24 mouse cellular contexts compared by ENCODE assay signal in genomic region chr10:21391286-21391685, GRCm38 (mm10). TPM values are rescaled to one million over a fixed set of nuclear protein-coding genes. Genes with fewer than 3 reads are reported as not detected.
A peak's percentile ranks its signal among the peaks of the same experiment; 100 is the strongest.
DNase-seq lines count a peak whose midpoint lies in the region; ATAC-seq and TF ChIP-seq lines count a peak whose summit lies in the region.
"Had no signal": no experiment of that assay in that cellular context is flagged by ENCODE, and none has a peak within 500 bp of the region (broad histone marks: within the 10 kb centered on the region; RNA-seq: fewer than 3 reads in every experiment).

No protein-coding gene starts in this region.

- no peaks in the 10 kb centered on the region for H3K9me3 ChIP-seq in hindbrain, postnatal 0 days (ENCODE audit: low read length)
- no peaks in the 10 kb centered on the region for H3K9me3 ChIP-seq in hindbrain, embryonic 11.5 days (ENCODE audit: control insufficient read depth, low read length)
- H3K9me3 ChIP-seq: embryonic facial prominence, embryonic 13.5 days; embryonic facial prominence, embryonic 15.5 days; forebrain, embryonic 10.5 days; forebrain, embryonic 12.5 days had no signal

- no peak overlapping the region for H3K27ac ChIP-seq in cerebellum, adult 2 months (ENCODE audit: insufficient read depth, low read length)
- no peak overlapping the region for H3K27ac ChIP-seq in hindbrain, postnatal 0 days
- no peak overlapping the region for H3K27ac ChIP-seq in hindbrain, embryonic 11.5 days (ENCODE audit: low read depth, low read length)
- H3K27ac ChIP-seq: embryonic facial prominence, embryonic 13.5 days; embryonic facial prominence, embryonic 15.5 days; forebrain, embryonic 10.5 days; forebrain, embryonic 12.5 days had no signal

- no peaks in the 10 kb centered on the region for H3K4me1 ChIP-seq in cerebellum, adult 2 months (ENCODE audit: control insufficient read depth, insufficient read depth, low read length)
- no peaks in the 10 kb centered on the region for H3K4me1 ChIP-seq in hindbrain, postnatal 0 days (ENCODE audit: insufficient read depth, low read length)
- no peaks in the 10 kb centered on the region for H3K4me1 ChIP-seq in hindbrain, embryonic 11.5 days (replicated peaks; ENCODE audit: control insufficient read depth, insufficient read depth, low read length)
- H3K4me1 ChIP-seq: embryonic facial prominence, embryonic 13.5 days; embryonic facial prominence, embryonic 15.5 days; forebrain, embryonic 10.5 days; forebrain, embryonic 12.5 days had no signal

- no peak for TF ChIP-seq CTCF in cerebellum, adult 2 months (IDR thresholded peaks at IDR 0.05; ENCODE audit: borderline replicate concordance, insufficient read depth, low read depth, low read length)
- no peak for TF ChIP-seq CTCF in hindbrain, postnatal 0 days (IDR thresholded peaks at IDR 0.05; ENCODE audit: low read depth)

- H3K9ac ChIP-seq in hindbrain, postnatal 0 days (replicated peaks; ENCODE audit: low read length) = no peak overlapping the region
- no peak overlapping the region for H3K9ac ChIP-seq in hindbrain, embryonic 11.5 days (ENCODE audit: low read depth, low read length)
- H3K9ac ChIP-seq: embryonic facial prominence, embryonic 13.5 days; embryonic facial prominence, embryonic 15.5 days; forebrain, embryonic 12.5 days had no signal

- peak; percentile 38 to 59 for DNase-seq in cerebellum, postnatal 14 days
- no peak for DNase-seq in cerebellum, adult 2 months
- DNase-seq in hindbrain, postnatal 0 days (ENCODE audit: low spot score) = peak; percentile 19
- no peak for DNase-seq in hindbrain, embryonic 11.5 days (ENCODE audit: low spot score)
- peak; percentile 58 for DNase-seq in left cerebral cortex, postnatal 4 days
- no peak for DNase-seq in left cerebral cortex, adult 11 months (ENCODE audit: low spot score)
- DNase-seq: adrenal gland, adult 2 months; adrenal gland, postnatal 10 days; adrenal gland, postnatal 25 days; cerebellum, adult 11 months; cerebellum, adult 18-20 months; cerebellum, adult 9-10 months; cerebellum, postnatal 36 days; embryo, embryonic 11 days had no signal

- WGBS in cerebellum, adult 2 months = 10% methylated on average over 4 of the region's 4 CpGs
- 43% methylated on average over 4 of the region's 4 CpGs for WGBS in hindbrain, postnatal 0 days
- WGBS in hindbrain, embryonic 11.5 days = 68% methylated on average over 4 of the region's 4 CpGs

- no peak overlapping the region for H3K4me3 ChIP-seq in cerebellum, adult 2 months (replicated peaks; ENCODE audit: insufficient read depth, low read depth, low read length)
- no peak overlapping the region for H3K4me3 ChIP-seq in hindbrain, postnatal 0 days (ENCODE audit: low read length)
- no peak overlapping the region for H3K4me3 ChIP-seq in hindbrain, embryonic 11.5 days (ENCODE audit: low read depth, low read length)
- H3K4me3 ChIP-seq: embryonic facial prominence, embryonic 13.5 days; embryonic facial prominence, embryonic 15.5 days; erythroblast, embryonic 14.5 days; forebrain, embryonic 10.5 days; forebrain, embryonic 12.5 days had no signal

- intact Hi-C loops in left cerebral cortex, postnatal 4 days (cut with DNase I) = loop anchor here (10.0 kb wide), 1 partner anchor 54 kb away; no protein-coding TSS in a partner anchor

- no peaks in the 10 kb centered on the region for H3K27me3 ChIP-seq in cerebellum, adult 2 months (ENCODE audit: control insufficient read depth, insufficient read depth, low read length)
- H3K27me3 ChIP-seq in hindbrain, postnatal 0 days (ENCODE audit: insufficient read depth, low read length) = no peaks in the 10 kb centered on the region
- H3K27me3 ChIP-seq in hindbrain, embryonic 11.5 days (ENCODE audit: control insufficient read depth, insufficient read depth, low read length) = no peaks in the 10 kb centered on the region
- H3K27me3 ChIP-seq: embryonic facial prominence, embryonic 13.5 days; embryonic facial prominence, embryonic 15.5 days; forebrain, embryonic 12.5 days had no signal

- no peak overlapping the region for H3K4me2 ChIP-seq in hindbrain, postnatal 0 days (ENCODE audit: low read depth, low read length)
- no peak overlapping the region for H3K4me2 ChIP-seq in hindbrain, embryonic 11.5 days (replicated peaks; ENCODE audit: low read depth, low read length)
- H3K4me2 ChIP-seq: embryonic facial prominence, embryonic 13.5 days; embryonic facial prominence, embryonic 15.5 days; forebrain, embryonic 12.5 days had no signal

- no peak for ATAC-seq in hindbrain, postnatal 0 days
- ATAC-seq in hindbrain, embryonic 11.5 days (ENCODE audit: low FRiP score) = no peak
- ATAC-seq: forebrain, embryonic 14.5 days; forebrain, embryonic 16.5 days had no signal

- H3K36me3 ChIP-seq in hindbrain, postnatal 0 days (ENCODE audit: insufficient read depth, low read length) = no peaks in the 10 kb centered on the region
- no peaks in the 10 kb centered on the region for H3K36me3 ChIP-seq in hindbrain, embryonic 11.5 days (ENCODE audit: control insufficient read depth, insufficient read depth, low read length)
- H3K36me3 ChIP-seq: embryonic facial prominence, embryonic 13.5 days; embryonic facial prominence, embryonic 15.5 days; forebrain, embryonic 10.5 days; forebrain, embryonic 12.5 days had no signal

- no peak for TF ChIP-seq POLR2A in cerebellum, adult 2 months (IDR thresholded peaks at IDR 0.05; ENCODE audit: borderline replicate concordance, insufficient read depth, low read length)

RNA-seq across cellular contexts. Expression of gene Aldh8a1, which starts 14.2 kb away (rescaled TPM):
- polyA plus RNA-seq in cerebellum, adult 2 months (2012; rRNA removed) = 0.11 and 0.24 TPM in 2 replicates
- total RNA-seq in hindbrain, postnatal 0 days (2014; rRNA removed) = not detected in 2 replicates
- polyA plus RNA-seq in hindbrain, postnatal 0 days (2015; fragmentation: Nextera tagmentation; extraction: Ambion mirVana) = not detected in 2 replicates
- polyA plus RNA-seq in hindbrain, embryonic 11.5 days (2014; fragmentation: Nextera tagmentation; extraction: Ambion mirVana) = 0.12 TPM in 1 of 2 replicates, not detected in the other
- not detected for total RNA-seq in left cerebral cortex, postnatal 4 days (2021)
- total RNA-seq: common myeloid progenitor, adult 5-6 weeks had no signal
- polyA plus RNA-seq: adrenal gland, adult 2 months; C2C12; embryonic facial prominence, embryonic 11.5 days; embryonic facial prominence, embryonic 13.5 days; embryonic facial prominence, embryonic 15.5 days; erythroblast, embryonic 14.5 days; forebrain, embryonic 10.5 days; forebrain, embryonic 12.5 days; forebrain, embryonic 14.5 days; forebrain, embryonic 16.5 days had no signal

Comparison
In these comparisons a context has a peak if more than half of its experiments do, and no peak if none do; other contexts are left out.
1. DNase-seq: peak in cerebellum, postnatal 14 days (2 of 2), hindbrain, postnatal 0 days (single experiment) and left cerebral cortex, postnatal 4 days (single experiment); none in cerebellum, adult 2 months (0 of 2), hindbrain, embryonic 11.5 days (single experiment) and left cerebral cortex, adult 11 months (single experiment).